Mouse (Mus musculus): ENCODE results near the gene Prmt1. TPM values are rescaled to one million over a fixed set of nuclear protein-coding genes. Genes with fewer than 3 reads are reported as not detected.

Prmt1 gene
- polyA plus RNA-seq, 1 experiment from 2014 or later = 710 TPM

Small RNAs within 50 kb of the gene (microRNA-seq; reads per million reads assigned to microRNA genes)
- not detected for gene Mir7054

Other genes starting within 250 kb of the Prmt1 start
- 42.7 and 47.8 TPM in 2 replicates for gene Vrk3, start 238.2 kb downstream of the Prmt1 start, polyA plus RNA-seq (2015; fragmentation: Nextera tagmentation; extraction: Ambion mirVana)
- 2.1 and 2.7 TPM in 2 replicates for gene Zfp473, start 235.5 kb downstream of the Prmt1 start, polyA plus RNA-seq (2015; fragmentation: Nextera tagmentation; extraction: Ambion mirVana)
- 93.5 and 100 TPM in 2 replicates for gene Nup62, start 170.5 kb downstream of the Prmt1 start, polyA plus RNA-seq (2015; fragmentation: Nextera tagmentation; extraction: Ambion mirVana)
- 1.1 and 1.7 TPM in 2 replicates for gene Il4i1, start 170.2 kb downstream of the Prmt1 start, polyA plus RNA-seq (2015; fragmentation: Nextera tagmentation; extraction: Ambion mirVana)
- 4.2 and 4.3 TPM in 2 replicates for gene Atf5, start 169.9 kb downstream of the Prmt1 start, polyA plus RNA-seq (2015; fragmentation: Nextera tagmentation; extraction: Ambion mirVana)
- 108 and 118 TPM in 2 replicates for gene Akt1s1, start 137.6 kb downstream of the Prmt1 start, polyA plus RNA-seq (2015; fragmentation: Nextera tagmentation; extraction: Ambion mirVana)
- gene Tbc1d17, start 137.5 kb downstream of the Prmt1 start, polyA plus RNA-seq (2015; fragmentation: Nextera tagmentation; extraction: Ambion mirVana) = 76.8 and 81.0 TPM in 2 replicates
- gene Pnkp, start 129.4 kb downstream of the Prmt1 start, polyA plus RNA-seq (2015; fragmentation: Nextera tagmentation; extraction: Ambion mirVana) = 31.1 and 33.6 TPM in 2 replicates
- 411 and 437 TPM in 2 replicates for gene Ptov1, start 116.8 kb downstream of the Prmt1 start, polyA plus RNA-seq (2015; fragmentation: Nextera tagmentation; extraction: Ambion mirVana)
- 103 and 126 TPM in 2 replicates for gene Med25, start 93.9 kb downstream of the Prmt1 start, polyA plus RNA-seq (2015; fragmentation: Nextera tagmentation; extraction: Ambion mirVana)
- 22.3 and 24.0 TPM in 2 replicates for gene Fuz, start 90.5 kb downstream of the Prmt1 start, polyA plus RNA-seq (2015; fragmentation: Nextera tagmentation; extraction: Ambion mirVana)
- gene Ap2a1, start 57.1 kb downstream of the Prmt1 start, polyA plus RNA-seq (2015; fragmentation: Nextera tagmentation; extraction: Ambion mirVana) = 74.2 and 79.1 TPM in 2 replicates
- gene Tsks, start 43.4 kb downstream of the Prmt1 start, polyA plus RNA-seq (2015; fragmentation: Nextera tagmentation; extraction: Ambion mirVana) = 0.14 TPM in 2 replicates
- 19.2 and 25.1 TPM in 2 replicates for gene Cpt1c, start 11.7 kb downstream of the Prmt1 start, polyA plus RNA-seq (2015; fragmentation: Nextera tagmentation; extraction: Ambion mirVana)
- 86.4 and 90.4 TPM in 2 replicates for gene Irf3, start 11.1 kb upstream of the Prmt1 start, polyA plus RNA-seq (2015; fragmentation: Nextera tagmentation; extraction: Ambion mirVana)
- gene Bcl2l12, start 12.1 kb upstream of the Prmt1 start, polyA plus RNA-seq (2015; fragmentation: Nextera tagmentation; extraction: Ambion mirVana) = 60.7 and 66.5 TPM in 2 replicates
- 35.5 and 40.1 TPM in 2 replicates for gene Scaf1, start 29.8 kb upstream of the Prmt1 start, polyA plus RNA-seq (2015; fragmentation: Nextera tagmentation; extraction: Ambion mirVana)
- 32.6 and 43.2 TPM in 2 replicates for gene Rras, start 31.4 kb upstream of the Prmt1 start, polyA plus RNA-seq (2015; fragmentation: Nextera tagmentation; extraction: Ambion mirVana)
- 10.3 and 11.3 TPM in 2 replicates for gene Prr12, start 66.3 kb upstream of the Prmt1 start, polyA plus RNA-seq (2015; fragmentation: Nextera tagmentation; extraction: Ambion mirVana)
- gene Nosip, start 75.9 kb upstream of the Prmt1 start, polyA plus RNA-seq (2015; fragmentation: Nextera tagmentation; extraction: Ambion mirVana) = 71.5 and 79.5 TPM in 2 replicates
- 33.7 and 36.2 TPM in 2 replicates for gene Prrg2, start 76.1 kb upstream of the Prmt1 start, polyA plus RNA-seq (2015; fragmentation: Nextera tagmentation; extraction: Ambion mirVana)
- gene Rcn3, start 105.7 kb upstream of the Prmt1 start, polyA plus RNA-seq (2015; fragmentation: Nextera tagmentation; extraction: Ambion mirVana) = 322 and 362 TPM in 2 replicates
- gene Fcgrt, start 117.3 kb upstream of the Prmt1 start, polyA plus RNA-seq (2015; fragmentation: Nextera tagmentation; extraction: Ambion mirVana) = 78.0 and 93.5 TPM in 2 replicates
- gene Rps11, start 137.9 kb upstream of the Prmt1 start, polyA plus RNA-seq (2015; fragmentation: Nextera tagmentation; extraction: Ambion mirVana) = 1,536 and 1,655 TPM in 2 replicates
- 1,248 and 1,360 TPM in 2 replicates for gene Rpl13a, start 142.2 kb upstream of the Prmt1 start, polyA plus RNA-seq (2015; fragmentation: Nextera tagmentation; extraction: Ambion mirVana)
- 0.44 TPM in 1 of 2 replicates, not detected in the other for gene Gm45713, start 149.7 kb upstream of the Prmt1 start, polyA plus RNA-seq (2015; fragmentation: Nextera tagmentation; extraction: Ambion mirVana)
- 1.9 and 7.5 TPM in 2 replicates for gene Flt3l, start 149.9 kb upstream of the Prmt1 start, polyA plus RNA-seq (2015; fragmentation: Nextera tagmentation; extraction: Ambion mirVana)
- 107 and 108 TPM in 2 replicates for gene Pih1d1, start 167.7 kb upstream of the Prmt1 start, polyA plus RNA-seq (2015; fragmentation: Nextera tagmentation; extraction: Ambion mirVana)
- 69.3 and 69.9 TPM in 2 replicates for gene Aldh16a1, start 168.0 kb upstream of the Prmt1 start, polyA plus RNA-seq (2015; fragmentation: Nextera tagmentation; extraction: Ambion mirVana)
- gene Slc17a7, start 177.4 kb upstream of the Prmt1 start, polyA plus RNA-seq (2015; fragmentation: Nextera tagmentation; extraction: Ambion mirVana) = 0.14 and 0.30 TPM in 2 replicates
- not detected in 2 replicates for gene Gfy, start 193.0 kb upstream of the Prmt1 start, polyA plus RNA-seq (2015; fragmentation: Nextera tagmentation; extraction: Ambion mirVana)
- not detected in 2 replicates for gene Pth2, start 194.4 kb upstream of the Prmt1 start, polyA plus RNA-seq (2015; fragmentation: Nextera tagmentation; extraction: Ambion mirVana)
- 0.78 and 1.1 TPM in 2 replicates for gene Ccdc155, start 218.3 kb upstream of the Prmt1 start, polyA plus RNA-seq (2015; fragmentation: Nextera tagmentation; extraction: Ambion mirVana)
- gene Dkkl1, start 225.6 kb upstream of the Prmt1 start, polyA plus RNA-seq (2015; fragmentation: Nextera tagmentation; extraction: Ambion mirVana) = 0.97 and 1.4 TPM in 2 replicates
- 196 and 207 TPM in 2 replicates for gene Tead2, start 229.2 kb upstream of the Prmt1 start, polyA plus RNA-seq (2015; fragmentation: Nextera tagmentation; extraction: Ambion mirVana)

All from kidney, embryonic 15.5 days (tissue).